Mouse (Mus musculus): Measurements from ENCODE around the gene Tmtc2.

GRCm38 (mm10) chr10:105288472-105288871 is 285.8 kb downstream of the Tmtc2 start:
- TF ChIP-seq CTCF (IDR thresholded peaks at IDR 0.05; ENCODE audit: borderline replicate concordance, control insufficient read depth, extremely low read depth, insufficient read depth, low read length, poor library complexity) (no peak), POLR2A (IDR thresholded peaks at IDR 0.05; ENCODE audit: control insufficient read depth, extremely low read depth, insufficient read depth, low read length, poor library complexity) (no peak)
